Mouse (Mus musculus) testis, adult 2 months (tissue): Measurements from ENCODE around the gene Ccnt1.

Source experiments
- CTCF ChIP-seq: fragments of 200-500 bp; IDR thresholded peaks from 2 replicates; pipeline ENCODE4 v1.5.1; 2012; ENCODE audit warnings: low read depth, mild to moderate bottlenecking, inconsistent platforms, low read length, moderate library complexity; ENCODE audit not compliant: control insufficient read depth, insufficient read depth, insufficient replicate concordance
- POLR2A ChIP-seq: fragments of 200-500 bp; IDR thresholded peaks from 2 replicates; pipeline ENCODE4 v1.6.1; 2012; ENCODE audit warnings: low read depth, mild to moderate bottlenecking, inconsistent platforms, low read length, moderate library complexity; ENCODE audit not compliant: control insufficient read depth

DNA sequence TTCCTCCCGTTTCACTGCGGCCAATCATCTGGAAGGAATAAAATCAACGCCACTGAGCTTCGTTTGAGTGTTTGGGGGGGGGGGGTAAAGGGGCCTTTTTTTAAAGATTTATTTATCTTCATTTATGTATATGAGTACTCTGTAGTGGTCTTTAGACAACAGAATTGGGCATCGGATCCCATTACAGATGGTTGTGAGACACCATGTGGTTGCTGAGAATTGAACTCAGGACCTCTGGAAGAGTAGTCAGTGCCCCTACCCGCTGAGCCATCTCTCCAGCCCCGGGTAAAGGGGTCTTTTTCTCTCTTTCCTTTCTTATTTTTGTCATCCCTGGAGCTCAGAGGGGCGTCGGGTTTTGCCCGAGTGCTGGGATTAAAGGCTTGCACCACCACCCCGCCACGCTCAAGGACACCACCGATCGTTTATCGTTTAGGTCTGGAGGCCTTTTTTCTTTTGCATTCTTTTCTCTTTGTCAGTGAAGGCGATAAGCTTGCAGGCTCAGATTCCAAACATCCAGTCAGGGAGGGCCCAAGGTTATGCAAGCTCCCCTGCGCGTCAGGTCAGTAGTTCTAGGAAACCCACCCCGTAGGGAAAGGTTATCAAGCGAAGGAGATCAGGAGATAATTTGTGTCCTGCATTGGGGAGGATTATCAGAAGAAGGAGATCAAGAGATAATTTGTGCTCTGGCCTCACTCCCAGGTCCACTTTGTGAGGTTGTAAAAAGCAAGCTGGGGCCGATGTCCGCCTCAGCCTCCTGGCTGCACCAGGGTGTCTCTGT is 2.3 kb downstream of the Ccnt1 start:
- no peak for TF ChIP-seq CTCF
- TF ChIP-seq POLR2A = no peak
